Mouse (Mus musculus) hindbrain, postnatal 0 days (tissue): ENCODE measurements around the gene Pcbp2. TPM values are rescaled to one million over a fixed set of nuclear protein-coding genes. Genes with fewer than 3 reads are reported as not detected.

Source experiments
- ATAC-seq: fragments of 200-750 bp; cut with Nextera tagmentation; 2 replicates; pipeline ENCODE4 v1.8.0; 2017; ENCODE audit warnings: mild to moderate bottlenecking, moderate TSS enrichment, moderate library complexity
- DNase-seq: peaks from one replicate; pipeline ENCODE4 v3.0.0-alpha.2; 2015; ENCODE audit warnings: low spot score
- H3K27ac ChIP-seq: fragments of 300-500 bp; sonication (generic); 2 replicates; pipeline ENCODE4 v1.5.1; 2014; ENCODE audit warnings: mild to moderate bottlenecking
- H3K27me3 ChIP-seq: fragments of 300-500 bp; sonication (generic); 2 replicates; pipeline ENCODE4 v1.6.1; 2014; ENCODE audit warnings: low read length, mixed read lengths; ENCODE audit not compliant: insufficient read depth
- H3K36me3 ChIP-seq: fragments of 300-500 bp; sonication (generic); 2 replicates; pipeline ENCODE4 v1.6.1; 2014; ENCODE audit warnings: low read length, mixed read lengths; ENCODE audit not compliant: insufficient read depth
- H3K4me1 ChIP-seq: fragments of 300-500 bp; sonication (generic); 2 replicates; pipeline ENCODE4 v1.6.1; 2014; ENCODE audit warnings: antibody characterized with exemption, low read length, mixed read lengths; ENCODE audit not compliant: insufficient read depth
- H3K4me2 ChIP-seq: fragments of 300-500 bp; sonication (generic); 2 replicates; pipeline ENCODE4 v1.6.1; 2014; ENCODE audit warnings: low read depth, mild to moderate bottlenecking, low read length, moderate library complexity, mixed read lengths
- H3K4me3 ChIP-seq: fragments of 300-500 bp; sonication (generic); 2 replicates; pipeline ENCODE4 v1.5.1; 2014; ENCODE audit warnings: low read length
- H3K9ac ChIP-seq: fragments of 300-500 bp; sonication (generic); replicated peaks from 2 replicates; pipeline ENCODE4 v1.6.1; 2014; ENCODE audit warnings: mild to moderate bottlenecking, low read length, moderate library complexity, mixed read lengths
- H3K9me3 ChIP-seq: fragments of 300-500 bp; sonication (generic); 2 replicates; pipeline ENCODE4 v1.6.1; 2016; ENCODE audit warnings: low read length, mixed read lengths
- CTCF ChIP-seq: IDR thresholded peaks from 2 replicates; pipeline ENCODE4 v1.5.1; 2016; ENCODE audit warnings: antibody characterized with exemption, control low read depth, low read depth
- WGBS: fragments of 180-500 bp; shearing (Covaris S2); extraction: QIAGEN DNeasy Blood & Tissue Kit; methylation state at CpG from one replicate; pipeline ENCODE4 v1.1.7; 2014; 5-methylcytosine and 5-hydroxymethylcytosine counted together
- polyA plus RNA-seq: library from polyadenylated mRNA; unstranded; fragments of >200 nt; fragmentation: Nextera tagmentation; extraction: Ambion mirVana; gene quantifications from 2 replicates; pipeline ENCODE4 v1.2.1, GENCODE M21; 2015
- total RNA-seq: library from RNA; depleted of rRNA; stranded (reverse); fragments of >200 nt; gene quantifications from 2 replicates; pipeline ENCODE4 v1.2.3, GENCODE M21; 2014

The Pcbp2 gene
- total and polyA plus RNA-seq, 2 experiments from 2014 or later = 104 to 151 TPM

DNA sequence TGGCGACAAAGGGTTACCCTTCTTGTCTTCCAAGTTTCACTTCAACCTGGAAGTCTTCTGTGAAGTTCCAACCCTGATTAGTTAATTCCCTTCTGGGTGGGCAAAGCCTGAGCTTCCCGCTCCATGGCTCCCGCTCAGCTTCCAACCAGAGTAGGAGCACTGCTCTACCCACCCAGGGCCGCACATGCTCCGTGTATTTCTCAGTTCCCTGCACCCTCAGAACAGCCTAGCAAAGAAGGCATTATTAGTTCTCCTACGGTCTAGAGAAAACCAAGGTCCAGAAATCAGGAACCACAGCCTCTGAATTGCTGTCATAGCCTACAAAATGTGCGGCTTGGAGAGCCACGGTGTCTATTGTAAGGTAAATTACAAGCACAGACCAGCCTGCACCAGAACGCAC is 39.8 kb downstream of the Pcbp2 start:
- Histone ChIP-seq H3K27ac (peak overlapping the region; percentile 92), H3K27me3 (no peaks in the 10 kb centered on the region), H3K4me1 (peaks cover 32% of the 10 kb centered on the region), H3K9ac (peak overlapping the region; percentile 58), H3K36me3 (peaks cover 12% of the 10 kb centered on the region; the same call in 1 of the 2 replicates), H3K4me2 (peak overlapping the region; percentile 71), H3K4me3 (peak overlapping the region; percentile 56), H3K9me3 (no peaks in the 10 kb centered on the region)
- WGBS = 4% methylated on average over 9 of the region's 9 CpGs
- ATAC-seq (peak; percentile 68), DNase-seq (peak; percentile 65)
- TF ChIP-seq CTCF = no peak

DNA sequence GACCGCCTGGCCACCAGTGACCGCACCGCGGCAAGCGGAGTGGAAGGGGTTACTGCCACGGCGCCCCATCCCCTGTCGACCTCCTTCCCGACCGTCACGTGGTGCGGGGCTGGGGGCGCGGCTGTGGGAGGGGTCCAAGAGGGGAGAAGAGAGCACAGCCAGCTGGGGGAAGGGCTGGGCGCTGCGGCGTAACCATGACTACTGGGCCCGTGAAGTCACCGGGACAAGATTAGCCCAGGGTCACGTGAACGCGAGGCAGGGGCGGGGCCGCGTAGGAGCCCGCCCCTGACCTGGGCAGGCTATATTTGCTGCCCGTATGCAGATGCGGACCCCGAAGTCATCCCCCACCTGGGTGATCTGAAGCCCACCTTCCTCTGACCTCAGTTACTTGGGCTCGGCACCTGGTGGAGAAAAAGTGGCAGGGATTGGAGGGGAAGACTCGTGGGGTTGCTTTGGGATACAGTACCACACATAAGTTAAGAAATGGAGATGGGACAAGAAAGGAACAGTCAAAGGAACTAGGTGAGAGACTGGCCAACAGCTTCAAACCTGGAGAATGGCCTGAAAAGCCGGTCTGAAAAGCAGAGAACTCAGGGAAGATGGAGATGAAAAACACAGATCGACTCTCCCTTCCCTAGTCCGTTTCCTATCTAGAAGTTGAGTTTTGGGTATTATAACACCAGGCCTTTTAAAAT is 40.4 kb downstream of the Pcbp2 start:
- H3K4me1 ChIP-seq = peaks cover 38% of the 10 kb centered on the region
- H3K36me3 ChIP-seq = peaks cover 6% of the 10 kb centered on the region; the same call in 1 of the 2 replicates
- ATAC-seq = peak; percentile 98
- WGBS = 2% methylated on average over 34 of the region's 34 CpGs
- H3K9ac ChIP-seq = peak overlapping the region; percentile 58
- H3K27me3 ChIP-seq = no peaks in the 10 kb centered on the region
- peak overlapping the region; percentile 92 for H3K27ac ChIP-seq
- no peaks in the 10 kb centered on the region for H3K9me3 ChIP-seq
- DNase-seq = peak; percentile 96
- peak overlapping the region; percentile 56 for H3K4me3 ChIP-seq
- peak overlapping the region; percentile 71 for H3K4me2 ChIP-seq
- 0 out of 2 replicates have a peak, but pooled peaks have one; percentile 11 for TF ChIP-seq CTCF

DNA sequence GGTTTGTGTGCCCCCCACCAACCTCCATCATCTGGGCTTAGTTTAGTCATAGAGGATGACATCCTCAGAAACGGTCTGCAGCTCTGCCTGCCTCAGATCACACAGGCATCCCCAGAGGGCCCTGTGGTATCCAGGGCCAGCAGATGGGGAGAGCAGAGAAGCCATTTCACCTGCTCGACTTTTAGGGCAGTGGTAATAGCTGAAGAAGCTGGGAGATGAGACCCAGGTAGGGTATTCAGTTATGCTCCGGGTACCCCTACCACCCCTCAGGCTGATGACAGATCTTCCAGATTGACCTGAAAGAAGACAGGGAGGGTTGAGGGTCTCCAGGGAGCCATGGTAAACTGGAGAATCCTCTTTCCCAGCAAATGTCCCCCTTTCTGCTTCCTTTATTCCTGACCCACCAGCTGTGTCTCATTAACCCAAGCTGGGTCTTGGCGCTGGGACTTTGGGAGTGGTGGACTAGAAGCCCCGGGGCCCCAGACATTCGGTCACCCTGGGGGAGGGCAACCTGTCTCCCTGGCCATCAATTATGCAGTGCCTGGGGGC is 41.0 kb downstream of the Pcbp2 start:
- no peaks in the 10 kb centered on the region for H3K36me3 ChIP-seq
- 0 out of 2 replicates have a peak overlapping the region, but pooled peaks have one; percentile 56 for H3K4me3 ChIP-seq
- 7% methylated on average over 6 of the region's 6 CpGs for WGBS
- no peaks in the 10 kb centered on the region for H3K27me3 ChIP-seq
- peak overlapping the region; percentile 92 for H3K27ac ChIP-seq
- ATAC-seq (peak; percentile 4; the same call in 1 of the 2 replicates), DNase-seq (peak; percentile 41)
- TF ChIP-seq CTCF = no peak
- H3K9ac ChIP-seq = peak overlapping the region; percentile 58; the same call in 1 of the 2 replicates
- peak overlapping the region; percentile 71 for H3K4me2 ChIP-seq
- H3K4me1 ChIP-seq = peaks cover 41% of the 10 kb centered on the region
- no peaks in the 10 kb centered on the region for H3K9me3 ChIP-seq

DNA sequence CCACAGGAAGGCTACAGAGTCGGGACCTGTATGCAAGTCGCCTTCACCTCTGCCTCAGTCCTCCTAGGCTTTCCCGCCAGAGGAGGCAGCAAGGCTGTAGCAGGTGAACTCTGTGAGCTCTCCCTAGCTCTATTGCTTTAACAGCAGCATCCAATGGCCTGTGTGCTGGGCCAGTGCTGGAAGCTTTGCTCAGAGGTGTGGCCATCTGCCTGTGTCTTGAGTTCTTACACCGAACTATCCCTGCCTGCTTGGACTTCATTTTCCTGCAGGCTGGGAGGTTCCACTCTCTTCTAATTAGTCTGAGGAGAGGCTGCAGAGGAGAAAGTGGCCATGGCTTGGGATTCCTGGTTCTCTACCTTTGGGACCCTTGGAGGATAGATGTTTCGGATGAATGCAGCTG is 41.7 kb downstream of the Pcbp2 start:
- DNase-seq = no peak
- Histone ChIP-seq H3K4me2 (peak overlapping the region; percentile 71; the same call in 1 of the 2 replicates), H3K9ac (0 out of 2 replicates have a peak overlapping the region, but pooled peaks have one; percentile 18), H3K27me3 (no peaks in the 10 kb centered on the region), H3K4me1 (peaks cover 41% of the 10 kb centered on the region), H3K9me3 (no peaks in the 10 kb centered on the region), H3K4me3 (no peak overlapping the region), H3K36me3 (no peaks in the 10 kb centered on the region), H3K27ac (peak overlapping the region; percentile 92)
- TF ChIP-seq CTCF = no peak
- WGBS = 30% methylated on average over 5 of the region's 5 CpGs
- ATAC-seq = no peak

DNA sequence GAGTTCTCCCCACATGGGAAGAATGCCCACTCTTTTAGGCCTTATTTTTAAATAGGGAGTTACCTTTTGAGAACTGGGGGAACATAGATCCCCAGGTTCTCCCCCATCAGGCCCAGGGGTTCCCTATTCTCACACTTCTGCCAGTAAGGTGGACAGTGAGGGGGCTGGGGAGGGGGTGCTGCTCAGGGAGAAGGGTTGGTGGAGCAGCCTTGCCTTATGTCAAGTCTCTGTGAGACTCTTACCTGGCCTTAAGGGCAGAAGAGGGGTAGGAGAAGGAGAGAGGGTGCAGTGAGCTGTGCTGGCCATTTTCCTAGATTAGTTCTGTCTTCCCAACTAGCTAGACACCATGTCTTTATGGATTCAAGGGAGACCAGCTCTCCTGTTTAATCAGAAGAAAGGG is 42.1 kb downstream of the Pcbp2 start:
- H3K4me2 ChIP-seq = peak overlapping the region; percentile 71; the same call in 1 of the 2 replicates
- no peak for ATAC-seq
- no peaks in the 10 kb centered on the region for H3K36me3 ChIP-seq
- no peaks in the 10 kb centered on the region for H3K27me3 ChIP-seq
- peaks cover 41% of the 10 kb centered on the region for H3K4me1 ChIP-seq
- no peak for DNase-seq
- H3K4me3 ChIP-seq = no peak overlapping the region
- 0 out of 2 replicates have a peak overlapping the region, but pooled peaks have one; percentile 18 for H3K9ac ChIP-seq
- no peaks in the 10 kb centered on the region for H3K9me3 ChIP-seq
- no peak for TF ChIP-seq CTCF
- peak overlapping the region; percentile 92 for H3K27ac ChIP-seq

DNA sequence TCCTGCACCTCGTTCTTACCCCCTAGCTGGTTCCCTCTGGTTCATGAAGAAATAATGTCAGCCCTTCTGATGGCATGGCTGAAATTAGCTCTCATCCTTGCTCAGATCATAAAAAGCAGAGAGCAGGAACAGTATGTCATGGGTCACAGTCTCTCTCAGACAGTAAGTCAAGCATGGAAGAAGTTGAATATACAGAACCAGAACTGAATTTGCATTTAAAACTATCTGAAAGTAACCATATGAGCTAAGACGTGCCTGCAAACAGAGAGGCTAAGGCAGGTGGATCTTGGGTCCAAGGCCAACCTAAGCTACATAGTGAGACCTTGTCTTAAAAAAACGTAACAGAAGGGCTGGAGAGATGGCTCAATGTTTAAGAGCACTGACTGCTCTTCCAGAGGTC is 42.7 kb downstream of the Pcbp2 start:
- no peak overlapping the region for H3K9ac ChIP-seq
- no peak overlapping the region for H3K4me2 ChIP-seq
- H3K36me3 ChIP-seq = no peaks in the 10 kb centered on the region
- no peak for TF ChIP-seq CTCF
- no peak overlapping the region; the same call in 1 of the 2 replicates for H3K27ac ChIP-seq
- no peaks in the 10 kb centered on the region for H3K9me3 ChIP-seq
- 79% methylated on average over 3 of the region's 3 CpGs for WGBS
- no peak for ATAC-seq
- no peak overlapping the region for H3K4me3 ChIP-seq
- H3K27me3 ChIP-seq = no peaks in the 10 kb centered on the region
- H3K4me1 ChIP-seq = peaks cover 41% of the 10 kb centered on the region
- no peak for DNase-seq
